Mouse (Mus musculus) embryonic facial prominence, embryonic 15.5 days (tissue): Measurements from ENCODE around the gene S1pr4. TPM values are rescaled to one million over a fixed set of nuclear protein-coding genes. Genes with fewer than 3 reads are reported as not detected.
A peak's percentile ranks its signal among the peaks of the same experiment; 100 is the strongest.

ENCODE experiments used
- ATAC-seq: fragments of 200-750 bp; cut with Nextera tagmentation; 2 replicates; pipeline ENCODE4 v1.8.0; 2017; ENCODE audit warnings: low read depth, moderate TSS enrichment; ENCODE audit not compliant: insufficient number of reproducible peaks, low FRiP score, low TSS enrichment
- H3K27ac ChIP-seq: fragments of 300-500 bp; sonication (generic); replicated peaks from 2 replicates; pipeline ENCODE4 v1.5.1; 2015; ENCODE audit warnings: mild to moderate bottlenecking, inconsistent platforms
- H3K27me3 ChIP-seq: fragments of 300-500 bp; sonication (generic); 2 replicates; pipeline ENCODE4 v1.6.1; 2015; ENCODE audit warnings: inconsistent platforms
- H3K36me3 ChIP-seq: fragments of 300-500 bp; sonication (generic); 2 replicates; pipeline ENCODE4 v1.6.1; 2015; ENCODE audit warnings: mild to moderate bottlenecking, inconsistent platforms
- H3K4me1 ChIP-seq: fragments of 300-500 bp; sonication (generic); 2 replicates; pipeline ENCODE4 v1.6.1; 2015; ENCODE audit warnings: inconsistent platforms
- H3K4me2 ChIP-seq: fragments of 300-500 bp; sonication (generic); replicated peaks from 2 replicates; pipeline ENCODE4 v1.6.1; 2015; ENCODE audit warnings: mild to moderate bottlenecking, inconsistent platforms
- H3K4me3 ChIP-seq: fragments of 300-500 bp; sonication (generic); replicated peaks from 2 replicates; pipeline ENCODE4 v1.5.1; 2015; ENCODE audit warnings: mild to moderate bottlenecking, inconsistent platforms
- H3K9ac ChIP-seq: fragments of 300-500 bp; sonication (generic); 2 replicates; pipeline ENCODE4 v1.6.1; 2015; ENCODE audit warnings: inconsistent platforms
- H3K9me3 ChIP-seq: fragments of 300-500 bp; sonication (generic); replicated peaks from 2 replicates; pipeline ENCODE4 v1.6.1; 2016; ENCODE audit warnings: inconsistent platforms
- WGBS: fragments of 180-500 bp; shearing (Covaris S2); methylation state at CpG from one replicate; pipeline ENCODE4 v1.1.7; 2015; 5-methylcytosine and 5-hydroxymethylcytosine counted together
- polyA plus RNA-seq: library from polyadenylated mRNA; unstranded; fragments of >200 nt; fragmentation: Nextera tagmentation; extraction: Ambion mirVana; gene quantifications from 2 replicates; pipeline ENCODE4 v1.2.1, GENCODE M21; 2015

S1pr4 gene
- polyA plus RNA-seq: 0.77 and 1.1 TPM in 2 replicates

DNA sequence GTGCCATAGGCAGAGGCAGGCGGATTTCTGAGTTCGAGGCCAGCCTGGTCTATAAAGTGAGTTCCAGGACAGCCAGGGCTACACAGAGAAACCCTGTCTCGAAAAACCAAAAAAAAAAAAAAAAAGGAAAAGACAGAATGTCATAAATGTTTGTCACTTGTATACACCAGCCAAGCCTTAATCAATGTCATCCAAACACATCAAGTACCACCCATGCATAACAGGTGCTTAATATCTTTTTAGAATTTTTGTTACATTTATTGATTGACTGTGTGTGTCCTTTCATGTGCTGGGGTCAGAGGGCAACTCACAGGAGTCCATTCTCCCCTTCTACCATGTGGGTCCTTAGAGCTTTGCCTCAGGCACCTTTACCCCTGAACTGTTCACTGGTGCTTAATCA, at the start of gene S1pr4:
Gene S1pr4, minus strand, starts transcription at position 101 of the 400 bp plus-strand sequence.
- Histone ChIP-seq H3K9me3 (no peaks in the 10 kb centered on the region), H3K36me3 (no peaks in the 10 kb centered on the region), H3K27me3 (peaks cover 4% of the 10 kb centered on the region; the same call in 1 of the 2 replicates), H3K4me1 (peaks cover 19% of the 10 kb centered on the region), H3K27ac (no peak within 1 kb of the TSS), H3K4me2 (no peak within 1 kb of the TSS), H3K9ac (no peak within 1 kb of the TSS), H3K4me3 (no peak within 1 kb of the TSS)
- 84% methylated on average over 2 of the region's 3 CpGs for WGBS
- ATAC-seq: no peak

- ATAC-seq: no peak
- Histone ChIP-seq H3K27me3 (no peaks in the 10 kb centered on the region), H3K4me1 (peaks cover 16% of the 10 kb centered on the region), H3K4me3 (no peak overlapping the region), H3K9me3 (no peaks in the 10 kb centered on the region), H3K4me2 (no peak overlapping the region), H3K27ac (no peak overlapping the region), H3K9ac (no peak overlapping the region), H3K36me3 (no peaks in the 10 kb centered on the region)
- 68% methylated on average over 5 of the region's 5 CpGs for WGBS
Observed at GRCm38 (mm10) chr10:81548944-81549343, 49.0 kb upstream of the S1pr4 start.

GRCm38 (mm10) chr10:81546788-81547571, 47.0 kb upstream of the S1pr4 start:
- H3K4me3 ChIP-seq: no peak overlapping the region
- H3K27ac ChIP-seq: no peak overlapping the region
- H3K4me2 ChIP-seq: no peak overlapping the region
- no peak overlapping the region for H3K9ac ChIP-seq
- H3K9me3 ChIP-seq: no peaks in the 10 kb centered on the region
- ATAC-seq: no peak
- H3K4me1 ChIP-seq: peaks cover 36% of the 10 kb centered on the region
- no peaks in the 10 kb centered on the region for H3K36me3 ChIP-seq
- no peaks in the 10 kb centered on the region for H3K27me3 ChIP-seq
- WGBS: 90% methylated on average over 13 of the region's 13 CpGs

- Histone ChIP-seq H3K36me3 (no peaks in the 10 kb centered on the region), H3K27me3 (no peaks in the 10 kb centered on the region), H3K9ac (no peak overlapping the region), H3K4me1 (peaks cover 36% of the 10 kb centered on the region), H3K4me3 (no peak overlapping the region), H3K27ac (no peak overlapping the region), H3K9me3 (no peaks in the 10 kb centered on the region), H3K4me2 (no peak overlapping the region)
- ATAC-seq: no peak
- 79% methylated on average over 5 of the region's 5 CpGs for WGBS
Observed at GRCm38 (mm10) chr10:81546332-81546731, 46.4 kb upstream of the S1pr4 start.

DNA sequence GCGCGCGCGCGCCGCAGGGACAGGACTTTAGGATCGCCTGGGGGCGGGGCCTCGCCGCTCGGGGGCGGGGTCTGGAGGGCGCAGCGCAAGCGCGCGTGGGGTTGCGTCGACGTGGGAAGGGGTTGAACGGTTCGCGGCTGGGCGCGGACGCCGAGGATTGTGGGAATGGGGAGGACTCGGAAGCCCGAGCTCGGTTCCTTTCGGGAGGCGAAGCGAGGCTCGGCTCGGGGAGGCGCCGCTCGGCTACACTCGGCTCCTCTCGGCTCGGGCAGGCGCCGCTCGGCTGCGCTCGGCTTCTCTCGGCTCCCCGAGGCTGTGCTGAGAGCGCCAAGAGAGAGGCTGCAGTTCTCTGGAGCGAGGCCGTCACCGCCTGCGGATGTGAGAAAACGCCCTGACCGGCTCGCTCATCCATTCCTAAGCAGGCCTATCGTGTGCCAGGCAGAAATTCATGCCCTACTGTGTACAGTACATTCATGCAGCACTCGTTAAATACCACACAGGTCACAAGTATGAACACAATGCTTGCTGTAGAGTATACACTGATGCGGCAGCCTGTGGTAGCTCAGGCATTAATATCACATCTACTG, 45.3 kb upstream of the S1pr4 start, which contains the start of gene Gna11:
Gene Gna11, minus strand, starts transcription at position 30 of the 587 bp plus-strand sequence.
- Histone ChIP-seq H3K36me3 (0 out of 2 replicates have a peak, but pooled peaks cover under 1% of the 10 kb centered on the region), H3K4me1 (peaks cover 38% of the 10 kb centered on the region), H3K9me3 (no peaks in the 10 kb centered on the region), H3K4me2 (peak within 1 kb of the TSS; percentile 89), H3K27ac (peak within 1 kb of the TSS; percentile 86), H3K9ac (peak within 1 kb of the TSS; percentile 94), H3K27me3 (no peaks in the 10 kb centered on the region), H3K4me3 (peak within 1 kb of the TSS; percentile 94)
- WGBS: under 1% methylated on average over 59 of the region's 59 CpGs
- ATAC-seq: peak; percentile 95

DNA sequence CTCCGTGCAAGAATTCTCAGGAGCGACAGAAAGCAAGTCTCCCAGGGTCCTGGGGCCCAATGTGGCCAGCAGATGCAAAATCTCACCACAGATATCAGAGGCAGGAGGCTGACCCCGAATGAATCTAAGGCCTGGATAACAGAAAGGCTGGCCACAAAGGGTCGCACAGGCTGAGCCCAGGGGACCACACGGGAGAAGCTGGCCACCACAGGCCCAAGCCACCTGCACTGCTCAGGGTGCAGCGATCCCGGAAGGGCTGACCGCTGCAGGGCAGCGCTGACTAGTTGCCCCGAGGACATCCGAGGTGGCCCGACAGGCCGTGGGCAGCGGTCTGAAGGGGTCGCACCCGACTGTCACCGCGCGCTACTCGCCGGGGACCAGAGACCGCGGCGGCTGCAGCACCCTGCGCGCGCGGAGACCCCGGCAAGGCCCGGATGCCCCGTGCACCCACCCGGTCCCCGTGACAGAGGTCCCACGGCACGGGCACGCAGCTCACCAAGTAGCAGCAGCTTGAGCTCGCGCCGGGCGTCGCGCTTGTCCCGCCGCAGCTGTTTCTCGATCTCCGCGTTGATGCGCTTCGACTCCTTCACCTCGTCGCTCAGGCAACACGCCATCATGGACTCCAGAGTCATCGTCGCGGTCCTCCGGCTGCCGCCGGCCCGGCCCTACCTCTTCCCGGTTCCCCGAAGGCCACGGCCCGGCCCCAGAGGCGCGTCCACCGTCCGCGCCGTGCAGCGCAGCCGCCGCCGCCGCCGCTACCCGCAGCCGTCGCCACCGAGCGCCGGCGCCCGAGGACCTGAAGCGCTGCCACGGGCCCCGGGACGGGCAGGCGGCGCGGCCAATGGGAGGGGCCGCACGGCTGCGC, 44.6 kb upstream of the S1pr4 start:
- H3K9me3 ChIP-seq: no peaks in the 10 kb centered on the region
- H3K9ac ChIP-seq: peak overlapping the region; percentile 94
- peak overlapping the region; percentile 89 for H3K4me2 ChIP-seq

GRCm38 (mm10) chr10:81543633-81544032, 43.7 kb upstream of the S1pr4 start:
- H3K4me2 ChIP-seq: peak overlapping the region; percentile 89
- peak overlapping the region; percentile 94 for H3K4me3 ChIP-seq
- H3K27ac ChIP-seq: no peak overlapping the region
- no peak for ATAC-seq
- no peaks in the 10 kb centered on the region for H3K27me3 ChIP-seq
- 67% methylated on average over 1 of the region's 1 CpGs for WGBS
- peak overlapping the region; percentile 94 for H3K9ac ChIP-seq
- peaks cover 38% of the 10 kb centered on the region for H3K4me1 ChIP-seq
- H3K36me3 ChIP-seq: peaks cover 16% of the 10 kb centered on the region; the same call in 1 of the 2 replicates
- H3K9me3 ChIP-seq: no peaks in the 10 kb centered on the region

More for the DNA sequence above, 44.6 kb upstream of the S1pr4 start:
- peak overlapping the region; percentile 82 for H3K27ac ChIP-seq
- ATAC-seq: no peak; the same call in 1 of the 2 replicates
- no peaks in the 10 kb centered on the region for H3K27me3 ChIP-seq
- H3K36me3 ChIP-seq: peaks cover 7% of the 10 kb centered on the region; the same call in 1 of the 2 replicates
- peaks cover 38% of the 10 kb centered on the region for H3K4me1 ChIP-seq
- WGBS: under 1% methylated on average over 93 of the region's 93 CpGs
- peak overlapping the region; percentile 94 for H3K4me3 ChIP-seq

DNA sequence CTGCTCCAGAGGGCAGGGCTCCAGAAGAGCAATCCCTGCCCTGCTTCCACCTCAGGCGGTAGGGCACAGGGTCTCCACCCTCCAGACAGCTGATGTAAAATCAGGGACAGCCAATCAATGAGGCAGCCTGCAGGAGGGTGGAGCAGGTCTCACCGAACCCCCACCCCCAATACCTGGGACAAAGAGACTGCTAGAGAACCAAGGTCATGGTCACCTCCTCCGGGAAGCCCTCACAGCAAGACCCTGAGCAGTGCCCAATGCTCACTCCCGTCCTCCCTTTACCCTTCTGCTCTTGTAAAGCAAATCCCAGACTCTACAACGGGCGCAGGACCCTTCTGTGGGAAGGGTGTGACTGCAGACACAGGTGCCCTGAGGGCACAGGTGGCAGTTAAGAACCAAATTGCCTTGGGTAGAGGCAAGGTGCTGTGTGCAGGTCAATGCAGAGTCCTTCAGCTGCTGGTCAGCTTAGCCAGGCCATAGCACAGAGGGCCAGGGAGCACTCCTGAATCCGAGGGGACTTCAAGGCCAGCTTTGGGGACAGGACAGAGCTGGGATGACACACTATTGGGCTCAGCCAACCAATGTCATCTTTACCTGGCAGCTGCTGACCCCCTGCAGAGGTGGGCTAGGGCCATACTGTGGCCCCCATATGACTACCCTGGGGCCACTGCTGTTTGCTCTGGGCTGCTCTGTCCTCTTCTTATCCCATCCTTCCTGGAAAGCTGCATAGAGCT, 43.0 kb upstream of the S1pr4 start:
- Histone ChIP-seq H3K4me2 (peak overlapping the region; percentile 89), H3K27ac (no peak overlapping the region), H3K27me3 (no peaks in the 10 kb centered on the region), H3K4me3 (peak overlapping the region; percentile 94; the same call in 1 of the 2 replicates), H3K9me3 (no peaks in the 10 kb centered on the region), H3K9ac (peak overlapping the region; percentile 94), H3K4me1 (peaks cover 38% of the 10 kb centered on the region), H3K36me3 (peaks cover 16% of the 10 kb centered on the region; the same call in 1 of the 2 replicates)
- ATAC-seq: no peak
- 70% methylated on average over 7 of the region's 7 CpGs for WGBS

DNA sequence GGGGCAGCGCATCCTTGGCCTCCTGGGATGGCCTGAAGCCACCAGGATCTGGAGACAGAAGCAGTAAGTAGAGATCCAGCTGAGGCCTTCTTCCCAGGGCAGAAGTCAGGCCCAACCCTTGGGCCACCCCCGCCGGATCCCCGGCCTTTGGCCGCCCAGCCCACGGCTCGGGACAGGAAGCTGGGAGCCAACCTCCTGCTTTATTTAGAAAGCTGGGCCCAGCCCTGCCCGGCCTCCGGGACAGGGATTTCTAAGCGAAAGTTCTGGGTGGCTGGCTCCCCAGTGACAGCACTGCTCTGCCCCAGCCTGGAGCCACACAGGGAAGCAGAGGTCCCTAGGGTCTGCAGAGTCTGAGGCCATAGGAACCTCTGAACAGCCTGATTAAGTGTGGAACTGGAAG, 41.9 kb upstream of the S1pr4 start:
- WGBS: 72% methylated on average over 10 of the region's 10 CpGs
- Histone ChIP-seq H3K9ac (no peak overlapping the region; the same call in 1 of the 2 replicates), H3K4me3 (no peak overlapping the region), H3K27me3 (no peaks in the 10 kb centered on the region), H3K4me1 (peaks cover 38% of the 10 kb centered on the region), H3K4me2 (0 out of 2 replicates have a peak overlapping the region, but pooled peaks have one; percentile 1), H3K27ac (no peak overlapping the region), H3K9me3 (no peaks in the 10 kb centered on the region), H3K36me3 (peaks cover 16% of the 10 kb centered on the region; the same call in 1 of the 2 replicates)
- no peak for ATAC-seq

DNA sequence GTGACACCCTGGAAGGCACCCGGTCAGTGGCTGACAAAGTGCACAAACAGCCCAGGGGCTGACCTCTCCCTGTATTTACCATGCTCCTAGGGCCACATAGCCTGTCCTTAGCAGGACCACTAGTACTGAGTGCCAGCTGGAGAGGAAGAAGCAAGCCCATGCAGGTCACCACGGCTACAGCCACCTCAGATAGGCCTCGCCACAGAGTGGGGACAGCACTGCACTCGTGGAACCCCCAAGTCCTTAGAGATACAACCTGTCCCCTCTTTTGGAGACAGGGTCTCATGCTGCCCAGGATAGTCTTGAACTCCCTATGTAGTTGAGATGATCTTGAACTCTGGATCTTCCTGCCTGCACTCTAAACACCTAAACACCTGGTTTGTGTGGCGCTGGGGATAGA, 41.4 kb upstream of the S1pr4 start:
- WGBS: 86% methylated on average over 5 of the region's 5 CpGs
- no peaks in the 10 kb centered on the region for H3K9me3 ChIP-seq
- no peak overlapping the region for H3K9ac ChIP-seq
- peaks cover 16% of the 10 kb centered on the region; the same call in 1 of the 2 replicates for H3K36me3 ChIP-seq
- no peaks in the 10 kb centered on the region for H3K27me3 ChIP-seq
- H3K4me1 ChIP-seq: peaks cover 38% of the 10 kb centered on the region
- no peak for ATAC-seq
- H3K4me3 ChIP-seq: no peak overlapping the region
- H3K27ac ChIP-seq: no peak overlapping the region
- H3K4me2 ChIP-seq: no peak overlapping the region
